Mouse (Mus musculus) midbrain, embryonic 10.5 days (tissue): ENCODE measurements around the gene Doc2g. TPM values are rescaled to one million over a fixed set of nuclear protein-coding genes. Genes with fewer than 3 reads are reported as not detected.
"Not testable (repeated sequence)": the region's sequence is repeated elsewhere in the genome, so short reads cannot be mapped to it uniquely, and the experiment has no call there.

Source experiments
- DNase-seq: peaks from one replicate; pipeline ENCODE4 v3.0.0-alpha.2; 2017; ENCODE audit warnings: low spot score
- H3K27ac ChIP-seq: fragments of 300-500 bp; sonication (generic); replicated peaks from 2 replicates; pipeline ENCODE4 v1.5.1; 2016; ENCODE audit warnings: mild to moderate bottlenecking
- H3K27me3 ChIP-seq: fragments of 300-500 bp; sonication (generic); 2 replicates; pipeline ENCODE4 v1.6.1; 2016; ENCODE audit warnings: low read depth, mild to moderate bottlenecking; ENCODE audit not compliant: poor library complexity, severe bottlenecking
- H3K36me3 ChIP-seq: fragments of 300-500 bp; sonication (generic); 2 replicates; pipeline ENCODE4 v1.6.1; 2016; ENCODE audit warnings: mild to moderate bottlenecking, moderate library complexity
- H3K4me1 ChIP-seq: fragments of 300-500 bp; sonication (generic); 2 replicates; pipeline ENCODE4 v1.6.1; 2016
- H3K4me3 ChIP-seq: fragments of 300-500 bp; sonication (generic); 2 replicates; pipeline ENCODE4 v1.5.1; 2016; ENCODE audit warnings: mild to moderate bottlenecking, moderate library complexity
- H3K9me3 ChIP-seq: fragments of 300-500 bp; sonication (generic); replicated peaks from 2 replicates; pipeline ENCODE4 v1.6.1; 2016; ENCODE audit warnings: mild to moderate bottlenecking
- WGBS: fragments of 180-500 bp; shearing (Covaris S2); methylation state at CpG from one replicate; pipeline ENCODE4 v1.1.7; 2016; 5-methylcytosine and 5-hydroxymethylcytosine counted together
- polyA plus RNA-seq: library from polyadenylated mRNA; unstranded; fragments of >200 nt; fragmentation: Nextera tagmentation; extraction: Ambion mirVana; gene quantifications from 2 replicates; pipeline ENCODE4 v1.2.1, GENCODE M21; 2016

The Doc2g gene
- polyA plus RNA-seq: 2.2 and 3.5 TPM in 2 replicates

GRCm38 (mm10) chr19:4003112-4003511 lies at the start of gene Doc2g:
Gene Doc2g, plus strand, starts transcription at chr19:4003313.
- H3K27me3 ChIP-seq: peaks cover 14% of the 10 kb centered on the region
- H3K4me1 ChIP-seq: peaks cover 32% of the 10 kb centered on the region
- no peak within 1 kb of the TSS for H3K27ac ChIP-seq
- DNase-seq: no peak
- no peaks in the 10 kb centered on the region for H3K9me3 ChIP-seq
- no peak within 1 kb of the TSS for H3K4me3 ChIP-seq
- H3K36me3 ChIP-seq: peaks cover 29% of the 10 kb centered on the region
- WGBS: 85% methylated on average over 1 of the region's 1 CpGs

GRCm38 (mm10) chr19:3955033-3955432 lies 48.1 kb upstream of the Doc2g start:
- H3K27ac ChIP-seq: no peak overlapping the region

GRCm38 (mm10) chr19:3955804-3956203 lies 47.3 kb upstream of the Doc2g start:
- Histone ChIP-seq H3K4me1 (no peaks in the 10 kb centered on the region), H3K27me3 (no peaks in the 10 kb centered on the region), H3K4me3 (no peak overlapping the region), H3K36me3 (no peaks in the 10 kb centered on the region), H3K27ac (no peak overlapping the region), H3K9me3 (no peaks in the 10 kb centered on the region)
- no peak for DNase-seq
- WGBS: 68% methylated on average over 4 of the region's 4 CpGs

More at GRCm38 (mm10) chr19:3955033-3955432, 48.1 kb upstream of the Doc2g start:
- DNase-seq: no peak
- Histone ChIP-seq H3K4me3 (no peak overlapping the region), H3K27me3 (no peaks in the 10 kb centered on the region), H3K4me1 (no peaks in the 10 kb centered on the region), H3K9me3 (no peaks in the 10 kb centered on the region), H3K36me3 (no peaks in the 10 kb centered on the region)
- WGBS: 84% methylated on average over 3 of the region's 3 CpGs

GRCm38 (mm10) chr19:3957296-3958036 lies 45.6 kb upstream of the Doc2g start:
- not testable (repeated sequence) for H3K27ac ChIP-seq, DNase-seq, H3K4me3 ChIP-seq, H3K27me3 ChIP-seq, H3K9me3 ChIP-seq, H3K4me1 ChIP-seq, H3K36me3 ChIP-seq
- 86% methylated on average over 5 of the region's 5 CpGs for WGBS

- H3K9me3 ChIP-seq: no peaks in the 10 kb centered on the region
- no peaks in the 10 kb centered on the region for H3K36me3 ChIP-seq
- 87% methylated on average over 4 of the region's 4 CpGs for WGBS
- H3K4me1 ChIP-seq: no peaks in the 10 kb centered on the region
- H3K4me3 ChIP-seq: no peak within 1 kb of the TSS
- no peaks in the 10 kb centered on the region for H3K27me3 ChIP-seq
- no peak within 1 kb of the TSS for H3K27ac ChIP-seq
- DNase-seq: no peak
These were observed 44.6 kb upstream of the Doc2g start, which contains the start of gene Aldh3b3 for GRCm38 (mm10) chr19:3958470-3958869. Gene Aldh3b3, plus strand, starts transcription at chr19:3958645.

GRCm38 (mm10) chr19:3959030-3959429 lies 44.1 kb upstream of the Doc2g start:
- no peaks in the 10 kb centered on the region for H3K9me3 ChIP-seq
- DNase-seq: no peak

GRCm38 (mm10) chr19:3960211-3960610 lies 42.9 kb upstream of the Doc2g start:
- no peaks in the 10 kb centered on the region for H3K4me1 ChIP-seq
- no peak for DNase-seq
- no peak overlapping the region for H3K4me3 ChIP-seq
- 90% methylated on average over 5 of the region's 5 CpGs for WGBS
- no peaks in the 10 kb centered on the region for H3K9me3 ChIP-seq
- H3K27me3 ChIP-seq: no peaks in the 10 kb centered on the region
- H3K27ac ChIP-seq: no peak overlapping the region
- no peaks in the 10 kb centered on the region for H3K36me3 ChIP-seq

More at GRCm38 (mm10) chr19:3959030-3959429, 44.1 kb upstream of the Doc2g start:
- Histone ChIP-seq H3K36me3 (no peaks in the 10 kb centered on the region), H3K4me1 (no peaks in the 10 kb centered on the region), H3K27me3 (no peaks in the 10 kb centered on the region), H3K27ac (no peak overlapping the region), H3K4me3 (no peak overlapping the region)

- not testable (repeated sequence) for H3K4me3 ChIP-seq, H3K9me3 ChIP-seq
- 94% methylated on average over 6 of the region's 6 CpGs for WGBS
These were observed 41.3 kb upstream of the Doc2g start for GRCm38 (mm10) chr19:3961805-3962204.

GRCm38 (mm10) chr19:3962469-3962868 lies 40.6 kb upstream of the Doc2g start:
- DNase-seq: no peak
- 0 out of 2 replicates have a peak, but pooled peaks cover 3% of the 10 kb centered on the region for H3K4me1 ChIP-seq
- no peak overlapping the region for H3K27ac ChIP-seq
- WGBS: 20% methylated on average over 2 of the region's 2 CpGs
- no peaks in the 10 kb centered on the region for H3K9me3 ChIP-seq
- H3K4me3 ChIP-seq: no peak overlapping the region
- no peaks in the 10 kb centered on the region for H3K27me3 ChIP-seq
- no peaks in the 10 kb centered on the region for H3K36me3 ChIP-seq

More at GRCm38 (mm10) chr19:3961805-3962204, 41.3 kb upstream of the Doc2g start:
- H3K27me3 ChIP-seq, DNase-seq, H3K27ac ChIP-seq, H3K4me1 ChIP-seq, H3K36me3 ChIP-seq: not testable (repeated sequence)

- H3K27me3 ChIP-seq: no peaks in the 10 kb centered on the region
- H3K36me3 ChIP-seq: no peaks in the 10 kb centered on the region
- H3K4me3 ChIP-seq: no peak overlapping the region
- no peaks in the 10 kb centered on the region for H3K9me3 ChIP-seq
- 0 out of 2 replicates have a peak, but pooled peaks cover 7% of the 10 kb centered on the region for H3K4me1 ChIP-seq
- DNase-seq: no peak
- no peak overlapping the region for H3K27ac ChIP-seq
- 77% methylated on average over 4 of the region's 4 CpGs for WGBS
These were observed 39.1 kb upstream of the Doc2g start for GRCm38 (mm10) chr19:3964030-3964429.

- H3K4me1 ChIP-seq: 0 out of 2 replicates have a peak, but pooled peaks cover 7% of the 10 kb centered on the region
- no peak for DNase-seq
- H3K9me3 ChIP-seq: no peaks in the 10 kb centered on the region
- no peak overlapping the region for H3K27ac ChIP-seq
- WGBS: 67% methylated on average over 11 of the region's 11 CpGs
- no peak overlapping the region for H3K4me3 ChIP-seq
- no peaks in the 10 kb centered on the region for H3K36me3 ChIP-seq
- H3K27me3 ChIP-seq: no peaks in the 10 kb centered on the region
These were observed 36.6 kb upstream of the Doc2g start for GRCm38 (mm10) chr19:3966330-3967075.

GRCm38 (mm10) chr19:3967258-3967657 lies 35.9 kb upstream of the Doc2g start:
- no peak overlapping the region for H3K4me3 ChIP-seq
- DNase-seq: no peak
- no peaks in the 10 kb centered on the region for H3K36me3 ChIP-seq
- 76% methylated on average over 3 of the region's 3 CpGs for WGBS
- no peak overlapping the region for H3K27ac ChIP-seq
- H3K27me3 ChIP-seq: no peaks in the 10 kb centered on the region
- 0 out of 2 replicates have a peak, but pooled peaks cover 9% of the 10 kb centered on the region for H3K4me1 ChIP-seq
- H3K9me3 ChIP-seq: no peaks in the 10 kb centered on the region

GRCm38 (mm10) chr19:3972229-3972628 lies 30.9 kb upstream of the Doc2g start, which contains the start of gene Aldh3b2:
Gene Aldh3b2, plus strand, starts transcription at chr19:3972328.
- no peak for DNase-seq
- Histone ChIP-seq H3K36me3 (no peaks in the 10 kb centered on the region), H3K4me3 (no peak within 1 kb of the TSS), H3K9me3 (no peaks in the 10 kb centered on the region), H3K27ac (no peak within 1 kb of the TSS), H3K4me1 (peaks cover 11% of the 10 kb centered on the region), H3K27me3 (no peaks in the 10 kb centered on the region; the same call in 1 of the 2 replicates)
- WGBS: 58% methylated on average over 9 of the region's 9 CpGs
